Mouse (Mus musculus): ENCODE measurements around the gene P2rx7.

- TF ChIP-seq CTCF (IDR thresholded peaks at IDR 0.05; ENCODE audit: borderline replicate concordance, insufficient read depth, low read length) (no peak), POLR2A (IDR thresholded peaks at IDR 0.05; ENCODE audit: low read depth, low read length) (no peak)
Measured at GRCm38 (mm10) chr5:122730776-122731175, 87.1 kb downstream of the P2rx7 start.
